Mouse (Mus musculus): ENCODE measurements around the gene Alpl. TPM values are rescaled to one million over a fixed set of nuclear protein-coding genes. Genes with fewer than 3 reads are reported as not detected.

The Alpl gene
- total RNA-seq, 1 experiment from 2014 or later, result 1.2 TPM

- ATAC-seq (ENCODE audit: extremely low read depth, insufficient number of reproducible peaks, low FRiP score, poor library complexity, severe bottlenecking), result no peak
Measured at GRCm38 (mm10) chr4:137749680-137750079, 46.5 kb downstream of the Alpl start.

DNA sequence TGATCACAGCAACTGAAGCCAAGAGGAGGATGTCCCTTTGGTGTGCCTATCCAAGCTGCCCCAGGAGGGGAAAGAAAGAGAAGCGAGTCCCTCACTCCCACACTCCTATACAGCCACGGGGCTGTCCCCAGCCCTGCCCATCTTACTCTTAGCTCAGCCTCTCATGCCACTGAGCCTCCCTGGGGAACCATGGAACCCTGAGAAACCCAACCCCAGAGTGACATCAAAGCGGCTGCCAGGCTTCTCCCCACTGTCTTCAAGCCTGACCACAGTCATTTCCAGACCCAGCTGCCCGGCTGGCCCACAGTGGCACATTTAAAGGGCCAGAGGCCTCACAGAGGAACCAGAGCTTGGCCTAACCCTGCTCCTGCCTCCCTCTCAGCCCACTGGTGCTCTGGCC is 47.5 kb downstream of the Alpl start:
- ATAC-seq (ENCODE audit: extremely low read depth, insufficient number of reproducible peaks, low FRiP score, poor library complexity, severe bottlenecking), result no peak

DNA sequence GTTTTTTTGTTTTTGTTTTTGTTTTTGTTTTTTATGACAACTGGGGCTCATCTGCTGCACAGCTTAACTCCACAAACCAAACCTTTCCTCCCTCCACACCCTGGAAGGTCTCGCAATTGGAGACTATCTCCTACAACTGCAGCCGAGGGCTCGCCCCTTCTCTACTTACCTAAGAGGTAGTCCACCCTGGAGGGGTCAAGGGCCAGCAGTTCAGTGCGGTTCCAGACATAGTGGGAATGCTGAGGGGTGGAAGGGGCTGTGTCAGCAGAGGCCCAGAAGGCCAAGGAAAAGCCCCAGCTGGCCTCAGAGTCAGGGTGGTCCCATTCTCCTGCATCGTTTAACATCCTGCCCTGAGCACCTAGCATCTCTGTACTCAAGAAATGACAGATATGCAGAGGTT is 48.6 kb downstream of the Alpl start:
- ATAC-seq (ENCODE audit: extremely low read depth, insufficient number of reproducible peaks, low FRiP score, poor library complexity, severe bottlenecking), result no peak

DNA sequence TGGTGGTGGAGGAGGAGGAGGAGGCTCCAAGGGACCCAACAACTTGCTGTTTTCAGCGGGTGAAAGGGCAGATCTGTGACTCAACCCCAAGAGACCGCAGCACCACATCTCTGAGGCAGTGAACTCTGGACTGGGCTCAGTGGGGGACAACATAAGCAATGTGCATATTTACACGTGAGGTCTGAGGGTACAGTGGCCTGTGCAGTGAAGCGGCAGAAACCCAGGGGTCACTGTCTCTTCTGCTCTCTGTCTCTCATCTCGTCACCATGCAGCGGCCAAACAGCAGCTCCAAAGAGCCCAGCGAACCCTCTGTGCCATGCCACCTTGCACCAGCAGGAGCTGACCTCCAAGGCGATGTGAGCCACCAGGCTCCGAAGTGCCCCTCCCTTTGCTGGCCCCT is 49.1 kb downstream of the Alpl start:
- ATAC-seq (ENCODE audit: extremely low read depth, insufficient number of reproducible peaks, low FRiP score, poor library complexity, severe bottlenecking), result no peak

GRCm38 (mm10) chr4:137744433-137744918 is 51.7 kb downstream of the Alpl start:
- ATAC-seq (ENCODE audit: extremely low read depth, insufficient number of reproducible peaks, low FRiP score, poor library complexity, severe bottlenecking), result no peak

GRCm38 (mm10) chr4:137743791-137744190 is 52.4 kb downstream of the Alpl start:
- no peak for ATAC-seq (ENCODE audit: extremely low read depth, insufficient number of reproducible peaks, low FRiP score, poor library complexity, severe bottlenecking)

DNA sequence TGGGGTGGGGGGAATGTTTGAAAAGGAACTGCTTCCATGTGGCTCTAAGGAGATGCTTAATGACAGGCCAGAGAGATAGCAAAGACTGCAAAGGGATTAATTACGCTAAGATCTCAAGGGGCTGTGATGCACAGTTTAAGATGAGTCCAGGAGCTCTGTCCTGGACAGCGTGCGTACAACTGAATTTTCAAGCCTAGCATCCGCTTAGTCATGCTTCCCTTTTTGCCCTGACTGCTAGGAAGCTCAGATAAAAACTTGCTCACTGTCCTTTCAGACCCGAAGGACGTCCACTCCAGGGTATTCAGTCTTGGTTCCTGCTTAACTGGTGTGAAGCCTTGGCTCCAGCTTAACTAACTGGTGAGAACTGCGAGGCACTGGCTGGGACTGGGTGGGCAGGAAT is 55.8 kb downstream of the Alpl start:
- ATAC-seq (ENCODE audit: extremely low read depth, insufficient number of reproducible peaks, low FRiP score, poor library complexity, severe bottlenecking), result no peak

DNA sequence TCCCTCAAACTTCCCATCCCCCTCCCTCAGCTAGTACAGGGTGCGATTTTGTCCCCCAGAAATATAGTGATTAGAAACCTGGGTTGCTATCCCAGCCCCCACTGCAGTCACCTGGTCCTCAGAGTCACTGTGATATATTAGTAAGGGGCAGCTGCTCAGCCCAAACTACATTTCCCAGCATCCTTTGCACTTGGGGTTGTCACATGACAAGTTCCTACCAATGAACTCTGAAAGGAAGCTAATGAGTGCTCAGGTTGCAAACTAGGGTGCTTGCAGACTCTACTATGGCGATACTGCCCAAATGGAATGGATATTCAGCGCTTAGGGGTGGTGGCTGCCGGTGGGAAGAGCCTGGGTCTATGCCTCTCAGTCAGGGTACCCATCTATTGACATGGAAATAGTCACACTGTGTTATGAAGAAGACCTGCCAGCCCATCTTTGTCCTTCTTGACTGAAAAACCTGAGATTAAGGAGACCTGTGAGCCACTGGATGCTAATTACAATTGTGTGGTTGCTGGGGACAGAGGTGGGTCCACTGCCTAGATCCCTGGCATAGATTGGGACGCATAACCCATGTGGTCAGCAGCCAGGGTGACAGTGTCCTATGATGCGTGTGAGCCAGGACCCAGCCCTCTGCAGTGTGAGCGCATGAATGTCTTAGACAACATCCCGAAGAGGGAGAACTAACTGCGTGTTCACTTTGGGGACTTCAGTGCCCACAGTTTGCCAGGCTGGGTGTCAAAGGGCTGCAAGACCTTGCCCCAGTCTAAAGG is 56.8 kb downstream of the Alpl start:
- ATAC-seq (ENCODE audit: extremely low read depth, insufficient number of reproducible peaks, low FRiP score, poor library complexity, severe bottlenecking), result peak; percentile 42; the same call in 1 of the 2 replicates

DNA sequence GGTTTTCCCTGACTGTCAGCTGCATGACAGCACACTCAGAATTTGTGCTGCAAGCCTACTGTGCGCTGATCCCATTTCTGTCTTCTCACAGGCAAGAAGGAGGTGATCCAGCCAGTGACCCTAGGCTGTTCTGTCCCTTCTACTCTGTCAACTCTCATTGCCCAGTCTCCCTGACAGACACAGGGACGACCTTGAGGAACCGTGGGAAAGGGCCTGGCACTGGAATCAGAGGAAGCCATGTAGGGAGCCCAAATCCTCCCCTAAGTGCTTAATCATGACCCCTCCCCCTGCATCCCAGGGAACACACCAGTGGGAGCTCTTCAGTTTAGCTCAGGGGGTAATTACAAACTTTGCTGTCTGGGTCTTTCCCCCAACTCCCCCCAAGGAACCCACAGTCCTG is 58.4 kb downstream of the Alpl start:
- ATAC-seq (ENCODE audit: extremely low read depth, insufficient number of reproducible peaks, low FRiP score, poor library complexity, severe bottlenecking), result no peak

- ATAC-seq (ENCODE audit: extremely low read depth, insufficient number of reproducible peaks, low FRiP score, poor library complexity, severe bottlenecking), result no peak
Measured at GRCm38 (mm10) chr4:137736220-137736701, 59.9 kb downstream of the Alpl start.

DNA sequence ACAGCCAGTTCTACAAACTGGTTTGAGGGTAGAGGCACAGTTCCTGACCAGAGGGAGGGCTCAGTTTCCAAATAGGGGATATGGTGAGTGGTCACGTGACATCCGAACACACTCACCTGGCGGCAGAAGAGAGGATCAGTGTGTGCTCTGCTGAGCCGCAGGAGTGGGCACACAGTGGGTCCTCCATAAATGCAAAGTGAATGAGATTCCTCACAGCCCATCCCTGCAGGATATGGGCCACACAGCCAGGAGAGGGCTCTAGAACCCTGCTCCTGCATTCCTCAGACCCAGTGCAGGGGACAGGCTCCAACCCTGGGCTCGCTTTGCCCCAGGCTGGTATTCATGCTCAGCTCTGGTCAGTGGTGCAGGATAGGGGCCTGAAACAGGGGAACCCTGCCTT is 62.7 kb downstream of the Alpl start:
- ATAC-seq (ENCODE audit: extremely low read depth, insufficient number of reproducible peaks, low FRiP score, poor library complexity, severe bottlenecking), result no peak

- no peak for ATAC-seq (ENCODE audit: extremely low read depth, insufficient number of reproducible peaks, low FRiP score, poor library complexity, severe bottlenecking)
Measured at GRCm38 (mm10) chr4:137732962-137733361, 63.2 kb downstream of the Alpl start.

DNA sequence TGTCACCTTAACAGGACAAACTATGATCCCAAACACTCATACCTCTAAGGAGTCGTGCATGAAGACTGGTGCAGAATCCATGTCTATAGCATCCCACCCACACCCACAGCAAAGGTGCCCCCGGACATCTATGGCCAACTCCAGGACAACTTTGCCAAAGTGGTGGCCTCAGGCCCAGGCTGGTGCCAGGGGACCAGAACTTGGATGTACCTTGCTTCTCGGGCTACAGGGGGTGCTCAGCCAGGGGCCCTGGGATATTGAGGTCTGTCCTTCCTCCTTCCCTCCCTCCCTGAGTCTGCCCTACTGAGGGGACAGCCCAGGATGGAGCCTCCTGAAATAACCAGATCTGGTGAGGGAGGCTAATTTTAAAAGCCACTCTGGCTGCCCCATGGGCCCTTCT is 63.8 kb downstream of the Alpl start:
- no peak for ATAC-seq (ENCODE audit: extremely low read depth, insufficient number of reproducible peaks, low FRiP score, poor library complexity, severe bottlenecking)

DNA sequence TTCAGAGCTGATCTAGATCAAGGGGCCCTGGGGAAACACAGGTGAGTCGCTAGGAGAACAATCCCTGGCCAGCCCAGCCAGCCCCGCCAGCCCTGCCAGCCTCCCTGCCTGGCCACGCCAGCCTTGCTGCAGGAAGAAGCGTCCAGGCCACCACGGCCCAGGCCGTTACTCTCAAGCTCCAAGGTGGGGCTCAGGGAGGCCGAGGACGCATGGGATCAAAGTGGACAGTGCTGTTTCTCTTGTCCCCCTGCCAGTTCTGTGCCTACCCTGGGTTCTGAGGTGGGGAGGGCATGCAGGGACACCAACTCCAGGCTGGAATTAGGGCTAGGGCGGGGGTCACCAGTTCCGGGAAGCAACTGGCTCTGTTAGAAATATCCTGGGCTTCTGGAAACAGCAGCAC is 64.3 kb downstream of the Alpl start:
- no peak for ATAC-seq (ENCODE audit: extremely low read depth, insufficient number of reproducible peaks, low FRiP score, poor library complexity, severe bottlenecking)

DNA sequence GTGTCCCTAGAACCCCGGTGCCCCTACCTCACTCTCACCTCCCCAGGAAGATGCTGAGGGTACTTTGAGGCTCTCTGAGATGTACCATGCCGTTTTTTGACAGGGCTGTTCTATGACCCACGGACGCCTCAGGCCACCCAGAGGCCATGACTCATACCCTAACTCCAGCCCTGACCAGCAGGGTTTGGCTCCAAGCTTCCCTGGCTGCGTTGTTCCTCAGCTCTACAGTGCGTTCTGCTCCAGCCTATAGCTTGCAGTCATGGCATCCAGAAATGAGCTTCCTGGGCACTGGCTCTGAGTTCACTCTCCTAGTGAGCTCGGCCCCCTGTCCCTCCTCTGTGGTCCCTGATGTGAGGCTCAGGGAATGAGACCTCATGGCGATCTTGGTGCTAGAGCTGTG is 65.4 kb downstream of the Alpl start:
- no peak for ATAC-seq (ENCODE audit: extremely low read depth, insufficient number of reproducible peaks, low FRiP score, poor library complexity, severe bottlenecking)

- ATAC-seq (ENCODE audit: extremely low read depth, insufficient number of reproducible peaks, low FRiP score, poor library complexity, severe bottlenecking), result peak; percentile 26; the same call in 1 of the 2 replicates
Measured at GRCm38 (mm10) chr4:137730134-137730533, 66.0 kb downstream of the Alpl start.

- no peak for ATAC-seq (ENCODE audit: extremely low read depth, insufficient number of reproducible peaks, low FRiP score, poor library complexity, severe bottlenecking)
Measured at GRCm38 (mm10) chr4:137729155-137729855, 66.9 kb downstream of the Alpl start.

GRCm38 (mm10) chr4:137728399-137729154 is 67.6 kb downstream of the Alpl start:
- ATAC-seq (ENCODE audit: extremely low read depth, insufficient number of reproducible peaks, low FRiP score, poor library complexity, severe bottlenecking), result no peak

DNA sequence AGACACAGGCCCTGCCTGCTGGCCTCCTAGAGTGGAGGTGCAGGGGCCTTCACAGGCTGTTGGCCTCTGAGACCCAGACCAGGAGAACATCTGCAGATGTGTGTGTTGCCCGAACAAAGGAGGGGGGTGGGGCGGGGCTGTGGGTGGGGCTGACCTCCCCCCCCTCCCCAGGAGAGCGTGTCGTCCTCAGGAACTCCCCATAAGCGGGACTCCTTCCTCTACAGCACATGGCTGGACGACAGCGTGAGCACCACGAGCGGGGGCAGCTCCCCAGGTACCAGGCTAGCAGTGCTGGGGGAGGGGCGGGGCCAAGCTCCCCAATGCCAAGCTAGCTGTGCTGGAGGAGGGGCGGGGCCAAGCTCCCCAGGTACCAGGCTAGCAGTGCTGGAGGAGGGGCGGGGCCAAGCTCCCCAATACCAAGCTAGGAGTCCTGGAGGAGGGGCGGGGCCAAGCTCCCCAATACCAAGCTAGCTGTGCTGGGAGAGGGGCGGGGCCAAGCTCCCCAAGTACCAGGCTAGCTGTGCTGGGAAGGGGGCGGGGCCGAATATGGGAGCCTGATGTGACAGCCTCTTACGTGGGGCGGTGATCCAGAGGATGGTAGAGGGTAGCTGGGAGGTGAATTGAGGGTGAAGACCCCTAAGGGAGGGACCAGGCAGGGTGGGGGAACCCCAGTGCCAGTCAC is 68.5 kb downstream of the Alpl start:
- no peak for ATAC-seq (ENCODE audit: extremely low read depth, insufficient number of reproducible peaks, low FRiP score, poor library complexity, severe bottlenecking)

Data from neutrophil, adult 5-6 weeks (primary cell).